Mouse (Mus musculus) heart, embryonic 11.5 days (tissue): Measurements from ENCODE around the gene Fancd2os. TPM values are rescaled to one million over a fixed set of nuclear protein-coding genes. Genes with fewer than 3 reads are reported as not detected.

Source experiments
- ATAC-seq: fragments of 200-750 bp; cut with Nextera tagmentation; replicated peaks from 2 replicates; pipeline ENCODE4 v1.8.0; 2017; ENCODE audit warnings: moderate library complexity; ENCODE audit not compliant: insufficient number of reproducible peaks, low FRiP score, low TSS enrichment
- H3K27ac ChIP-seq: fragments of 300-500 bp; sonication (generic); 2 replicates; pipeline ENCODE4 v1.5.1; 2014; ENCODE audit warnings: mild to moderate bottlenecking, low read depth, low read length
- H3K27me3 ChIP-seq: fragments of 300-500 bp; sonication (generic); 2 replicates; pipeline ENCODE4 v1.6.1; 2014; ENCODE audit warnings: mild to moderate bottlenecking, low read length, mixed read lengths; ENCODE audit not compliant: control insufficient read depth, insufficient read depth
- H3K36me3 ChIP-seq: fragments of 300-500 bp; sonication (generic); 2 replicates; pipeline ENCODE4 v1.6.1; 2014; ENCODE audit warnings: mild to moderate bottlenecking, low read length, moderate library complexity, mixed read lengths; ENCODE audit not compliant: control insufficient read depth, insufficient read depth
- H3K4me1 ChIP-seq: fragments of 300-500 bp; sonication (generic); 2 replicates; pipeline ENCODE4 v1.6.1; 2014; ENCODE audit warnings: low read length; ENCODE audit not compliant: control insufficient read depth, insufficient read depth
- H3K4me2 ChIP-seq: fragments of 300-500 bp; sonication (generic); 2 replicates; pipeline ENCODE4 v1.6.1; 2014; ENCODE audit warnings: mild to moderate bottlenecking, moderate library complexity
- H3K4me3 ChIP-seq: fragments of 300-500 bp; sonication (generic); 2 replicates; pipeline ENCODE4 v1.5.1; 2014; ENCODE audit warnings: low read depth, low read length
- H3K9ac ChIP-seq: fragments of 300-500 bp; sonication (generic); 2 replicates; pipeline ENCODE4 v1.6.1; 2014; ENCODE audit warnings: mild to moderate bottlenecking, low read depth, low read length, moderate library complexity
- H3K9me3 ChIP-seq: fragments of 300-500 bp; sonication (generic); replicated peaks from 2 replicates; pipeline ENCODE4 v1.6.1; 2016; ENCODE audit warnings: low read length; ENCODE audit not compliant: control insufficient read depth
- WGBS: fragments of 180-500 bp; shearing (Covaris S2); extraction: QIAGEN DNeasy Blood & Tissue Kit; methylation state at CpG from one replicate; pipeline ENCODE4 v1.1.7; 2014; ENCODE audit not compliant: insufficient replicate concordance; 5-methylcytosine and 5-hydroxymethylcytosine counted together
- polyA plus RNA-seq: library from polyadenylated mRNA; unstranded; fragments of >200 nt; fragmentation: Nextera tagmentation; extraction: Ambion mirVana; gene quantifications from 2 replicates; pipeline ENCODE4 v1.2.1, GENCODE M21; 2014

The Fancd2os gene
- polyA plus RNA-seq, 1 experiment from 2014 or later: 0.57 TPM

DNA sequence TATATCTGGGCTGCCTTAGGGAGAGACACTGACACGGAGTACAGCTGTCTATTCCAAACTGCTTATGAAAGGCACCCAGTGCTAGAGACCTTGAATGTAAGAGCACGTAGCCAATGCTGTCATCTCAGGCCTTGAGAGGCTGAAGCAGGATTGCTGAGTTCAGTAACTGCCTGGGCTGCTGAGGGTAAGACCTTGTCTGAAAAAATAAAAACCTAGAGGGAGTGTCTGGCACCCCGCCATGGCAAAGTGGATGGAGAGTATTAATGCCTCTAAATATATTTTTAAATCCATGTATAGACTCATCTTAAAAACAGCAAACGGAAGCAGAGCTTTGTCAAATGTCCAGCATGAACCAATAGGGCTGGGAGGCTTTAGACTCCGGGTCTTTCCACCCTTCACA lies 682 bp downstream of the Fancd2os start:
- no peak for ATAC-seq
- H3K36me3 ChIP-seq: no peaks in the 10 kb centered on the region; the same call in 1 of the 2 replicates
- H3K4me1 ChIP-seq: no peaks in the 10 kb centered on the region
- H3K27ac ChIP-seq: no peak overlapping the region
- H3K4me3 ChIP-seq: no peak overlapping the region
- 83% methylated on average over 5 of the region's 5 CpGs for WGBS
- no peak overlapping the region for H3K9ac ChIP-seq
- H3K27me3 ChIP-seq: no peaks in the 10 kb centered on the region
- H3K4me2 ChIP-seq: no peak overlapping the region
- no peaks in the 10 kb centered on the region for H3K9me3 ChIP-seq

DNA sequence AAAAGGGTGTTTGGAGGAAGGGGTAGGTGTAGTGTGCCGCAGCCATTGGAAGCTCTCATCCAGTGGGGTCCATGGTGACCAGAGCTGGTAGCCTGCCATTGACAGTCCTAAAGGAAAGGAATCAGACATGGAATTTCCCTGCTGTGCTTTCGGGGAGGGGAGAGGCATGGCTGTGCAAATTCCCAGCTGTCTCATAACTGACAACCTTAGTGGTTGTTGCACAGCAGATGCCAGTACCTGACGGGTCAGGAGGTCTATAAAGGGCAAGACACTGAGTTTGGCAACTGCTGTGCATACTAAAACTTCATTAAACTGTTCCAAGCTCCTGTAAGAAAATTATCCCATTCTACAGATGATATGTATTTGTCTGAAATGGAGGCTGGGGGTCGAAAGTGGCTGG lies 2.6 kb downstream of the Fancd2os start:
- ATAC-seq: no peak
- H3K9ac ChIP-seq: no peak overlapping the region
- no peaks in the 10 kb centered on the region for H3K27me3 ChIP-seq
- no peaks in the 10 kb centered on the region for H3K9me3 ChIP-seq
- H3K27ac ChIP-seq: no peak overlapping the region
- H3K4me1 ChIP-seq: no peaks in the 10 kb centered on the region
- H3K4me2 ChIP-seq: no peak overlapping the region
- H3K4me3 ChIP-seq: no peak overlapping the region
- no peaks in the 10 kb centered on the region; the same call in 1 of the 2 replicates for H3K36me3 ChIP-seq
- WGBS: 90% methylated on average over 4 of the region's 4 CpGs

DNA sequence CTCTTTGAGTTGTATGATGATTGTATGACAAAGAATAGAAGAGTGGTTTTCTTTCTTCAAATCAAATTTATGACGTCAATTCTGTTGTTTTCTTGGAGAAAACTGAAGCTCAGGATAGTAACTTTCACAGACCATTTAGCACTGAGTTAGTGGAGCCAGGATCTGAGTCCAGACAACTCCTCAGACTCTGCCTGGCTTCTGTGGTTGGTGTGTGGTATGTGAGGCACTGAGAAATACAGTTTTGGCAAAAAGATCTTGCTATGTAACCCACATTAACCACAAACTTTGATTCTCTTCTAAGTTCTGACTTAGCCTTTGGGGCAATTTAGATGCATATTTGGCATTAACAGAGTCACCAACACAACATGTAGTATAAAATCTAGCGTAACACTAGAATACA lies 7.9 kb downstream of the Fancd2os start:
- no peak for ATAC-seq
- Histone ChIP-seq H3K36me3 (no peaks in the 10 kb centered on the region; the same call in 1 of the 2 replicates), H3K9me3 (no peaks in the 10 kb centered on the region), H3K9ac (no peak overlapping the region), H3K4me2 (no peak overlapping the region), H3K27me3 (no peaks in the 10 kb centered on the region), H3K4me1 (no peaks in the 10 kb centered on the region), H3K4me3 (no peak overlapping the region), H3K27ac (no peak overlapping the region)
- 87% methylated on average over 2 of the region's 2 CpGs for WGBS

DNA sequence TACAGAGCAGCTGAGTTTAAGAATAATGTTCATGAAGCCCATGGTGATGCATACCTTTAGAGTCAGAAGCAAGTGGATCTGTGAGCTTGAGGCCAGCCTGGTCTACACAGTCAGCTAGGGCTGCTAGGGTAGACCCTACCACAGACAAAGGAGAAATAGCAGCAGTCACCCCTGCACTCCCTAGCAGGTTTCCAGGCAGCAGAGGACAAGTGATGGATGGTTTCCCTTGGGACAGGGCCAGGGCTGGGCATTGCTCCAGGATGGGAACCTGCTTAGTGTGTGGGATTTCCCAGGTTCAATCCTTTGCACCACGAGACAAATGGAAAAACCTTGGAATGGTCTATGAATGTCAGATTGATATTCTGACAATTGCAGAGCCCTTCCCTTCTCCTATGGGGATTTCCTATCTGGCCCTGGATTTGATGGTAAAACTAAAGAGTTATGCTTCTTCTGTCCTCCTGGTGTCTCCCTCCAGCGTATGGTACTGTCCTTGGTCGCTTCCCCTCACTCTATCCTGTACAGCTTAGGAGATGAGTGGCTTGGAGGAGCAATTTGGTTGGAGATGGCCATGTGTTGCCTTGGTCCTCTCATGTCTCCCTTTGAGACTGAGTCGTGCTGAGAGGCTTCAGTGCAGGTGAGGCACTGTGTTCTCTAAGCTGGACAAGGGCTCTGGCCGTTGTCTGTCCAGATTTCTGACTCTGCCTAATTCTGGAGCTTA lies 13.9 kb downstream of the Fancd2os start:
- Histone ChIP-seq H3K36me3 (no peaks in the 10 kb centered on the region), H3K27me3 (no peaks in the 10 kb centered on the region), H3K4me2 (no peak overlapping the region), H3K4me3 (no peak overlapping the region), H3K9me3 (no peaks in the 10 kb centered on the region), H3K4me1 (no peaks in the 10 kb centered on the region), H3K27ac (no peak overlapping the region), H3K9ac (no peak overlapping the region)
- 72% methylated on average over 5 of the region's 5 CpGs for WGBS
- ATAC-seq: no peak

DNA sequence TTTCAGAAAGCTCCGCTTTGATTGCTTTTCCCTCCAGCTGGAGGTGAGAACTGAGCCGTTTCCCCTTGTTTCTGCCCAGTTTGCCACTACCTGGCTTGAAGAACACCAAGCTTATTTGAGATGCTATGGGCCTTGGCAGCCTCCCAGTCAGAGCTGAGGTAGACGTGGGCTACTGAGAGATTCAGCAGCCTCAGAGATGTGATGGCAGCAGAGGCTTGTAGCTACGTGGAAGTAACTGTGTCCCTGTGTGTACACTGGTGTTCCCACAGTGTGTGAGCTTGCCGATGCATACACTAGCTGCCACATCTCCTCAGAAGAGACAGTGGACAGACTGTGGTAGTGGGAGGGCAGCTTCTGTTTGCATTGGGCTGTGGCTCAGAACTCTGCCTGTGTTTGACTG lies 15.4 kb downstream of the Fancd2os start:
- H3K9ac ChIP-seq: no peak overlapping the region
- 87% methylated on average over 5 of the region's 5 CpGs for WGBS
- no peaks in the 10 kb centered on the region for H3K27me3 ChIP-seq
- H3K4me1 ChIP-seq: no peaks in the 10 kb centered on the region
- H3K36me3 ChIP-seq: no peaks in the 10 kb centered on the region
- H3K9me3 ChIP-seq: no peaks in the 10 kb centered on the region
- ATAC-seq: no peak
- H3K4me3 ChIP-seq: no peak overlapping the region
- no peak overlapping the region for H3K4me2 ChIP-seq
- no peak overlapping the region for H3K27ac ChIP-seq

DNA sequence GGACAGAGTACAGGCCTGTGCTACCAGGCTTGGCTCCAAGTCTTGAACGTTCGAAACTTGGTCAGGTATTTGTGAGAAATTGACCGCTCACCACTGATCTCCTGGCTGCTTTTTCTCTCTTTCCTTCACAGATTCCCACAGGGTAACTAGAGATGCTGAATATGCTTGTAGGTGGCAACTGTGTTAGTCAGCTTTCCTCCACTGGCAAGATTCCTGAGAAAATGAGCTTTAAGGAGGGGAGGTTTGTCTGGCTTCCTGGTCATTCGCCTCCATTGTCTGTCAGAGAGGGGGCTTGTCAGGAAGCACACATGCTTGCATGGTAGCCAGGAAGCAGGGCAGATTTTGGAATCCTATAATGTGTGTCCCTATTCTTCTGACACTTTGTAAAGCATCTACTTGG lies 17.5 kb downstream of the Fancd2os start:
- Histone ChIP-seq H3K9ac (no peak overlapping the region), H3K4me1 (no peaks in the 10 kb centered on the region), H3K36me3 (no peaks in the 10 kb centered on the region), H3K9me3 (no peaks in the 10 kb centered on the region), H3K4me2 (no peak overlapping the region), H3K27ac (no peak overlapping the region), H3K4me3 (no peak overlapping the region), H3K27me3 (no peaks in the 10 kb centered on the region)
- ATAC-seq: no peak
- 96% methylated on average over 4 of the region's 4 CpGs for WGBS

DNA sequence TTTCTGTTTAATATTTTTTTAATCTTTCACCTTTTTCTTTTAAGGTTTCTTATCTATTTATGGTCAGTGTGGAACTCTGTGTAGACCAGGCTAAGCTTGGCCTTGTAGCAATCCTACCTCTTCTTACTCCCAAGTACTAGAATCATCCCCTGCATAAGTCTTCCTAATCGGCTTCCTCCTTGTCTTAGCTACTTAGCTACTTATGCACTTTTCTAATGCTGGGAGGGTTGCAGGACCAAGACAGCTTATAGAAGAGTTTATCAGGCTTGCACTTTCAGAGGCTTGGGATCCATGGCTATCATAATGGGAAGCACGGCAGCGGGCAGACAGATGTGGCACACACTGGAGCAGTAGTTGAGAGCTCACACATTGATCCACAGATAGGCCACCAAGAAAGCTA lies 21.2 kb downstream of the Fancd2os start:
- Histone ChIP-seq H3K27me3 (no peaks in the 10 kb centered on the region), H3K4me3 (no peak overlapping the region), H3K9ac (no peak overlapping the region), H3K4me2 (no peak overlapping the region), H3K9me3 (no peaks in the 10 kb centered on the region), H3K4me1 (no peaks in the 10 kb centered on the region), H3K27ac (no peak overlapping the region), H3K36me3 (no peaks in the 10 kb centered on the region; the same call in none of the 2 replicates)
- no peak for ATAC-seq
- WGBS: 87% methylated on average over 3 of the region's 3 CpGs

DNA sequence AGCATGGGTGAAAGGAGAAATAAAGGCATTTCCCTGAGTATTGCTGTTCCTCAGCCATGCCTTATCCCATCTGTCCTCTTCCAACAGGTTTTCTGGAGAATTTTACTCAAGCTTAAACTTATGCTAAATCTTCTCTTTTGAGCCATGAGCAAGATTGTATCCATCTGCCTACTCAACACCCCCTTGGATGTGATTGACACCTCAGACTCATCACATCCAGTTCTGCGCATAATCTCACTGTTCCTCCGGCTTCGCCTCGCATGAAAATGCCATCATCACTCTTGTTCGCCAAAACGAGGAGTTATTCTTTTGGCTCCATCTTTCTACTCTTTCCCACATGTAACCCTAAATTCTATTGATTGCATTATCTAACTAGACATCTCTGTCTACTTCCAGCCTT lies 24.5 kb downstream of the Fancd2os start:
- 93% methylated on average over 6 of the region's 6 CpGs for WGBS
- Histone ChIP-seq H3K27me3 (no peaks in the 10 kb centered on the region), H3K9ac (no peak overlapping the region), H3K36me3 (no peaks in the 10 kb centered on the region; the same call in none of the 2 replicates), H3K4me2 (no peak overlapping the region), H3K4me3 (no peak overlapping the region), H3K27ac (no peak overlapping the region), H3K4me1 (no peaks in the 10 kb centered on the region), H3K9me3 (no peaks in the 10 kb centered on the region)
- no peak for ATAC-seq

DNA sequence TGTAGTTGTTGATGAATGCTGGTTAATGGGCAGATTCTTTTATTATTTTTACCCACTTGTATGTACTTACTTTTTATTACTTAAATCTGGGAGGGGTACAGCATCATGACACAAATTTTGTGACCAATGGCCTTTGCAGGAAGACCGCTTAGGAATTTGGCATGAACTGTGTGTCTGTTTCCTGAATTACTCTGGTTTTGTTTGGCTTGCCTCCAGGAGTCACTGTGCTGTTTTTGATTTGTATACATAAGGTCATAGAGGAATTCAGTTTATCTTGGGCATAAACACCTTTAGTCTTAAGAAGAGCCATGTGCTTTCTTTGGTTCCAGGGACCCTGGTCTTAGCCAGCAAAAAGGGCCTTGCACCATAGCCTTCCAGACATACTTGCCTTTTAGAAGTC lies 36.0 kb downstream of the Fancd2os start:
- Histone ChIP-seq H3K4me1 (no peaks in the 10 kb centered on the region), H3K9ac (no peak overlapping the region), H3K4me2 (no peak overlapping the region), H3K9me3 (no peaks in the 10 kb centered on the region), H3K4me3 (no peak overlapping the region), H3K36me3 (peaks cover 5% of the 10 kb centered on the region), H3K27me3 (no peaks in the 10 kb centered on the region), H3K27ac (no peak overlapping the region)
- WGBS: 85% methylated on average over 1 of the region's 1 CpGs
- ATAC-seq: no peak
